Mouse (Mus musculus) brain, adult 2 months (tissue): Measurements from ENCODE around the gene Tsc22d2.
A peak's percentile ranks its signal among the peaks of the same experiment; 100 is the strongest.
"Not testable (repeated sequence)": the region's sequence is repeated elsewhere in the genome, so short reads cannot be mapped to it uniquely, and the experiment has no call there.

Experiments
- DNase-seq: peaks from one replicate; pipeline ENCODE4 v3.0.0; 2011; ENCODE audit warnings: low read depth, low spot score

Tsc22d2 gene

DNA sequence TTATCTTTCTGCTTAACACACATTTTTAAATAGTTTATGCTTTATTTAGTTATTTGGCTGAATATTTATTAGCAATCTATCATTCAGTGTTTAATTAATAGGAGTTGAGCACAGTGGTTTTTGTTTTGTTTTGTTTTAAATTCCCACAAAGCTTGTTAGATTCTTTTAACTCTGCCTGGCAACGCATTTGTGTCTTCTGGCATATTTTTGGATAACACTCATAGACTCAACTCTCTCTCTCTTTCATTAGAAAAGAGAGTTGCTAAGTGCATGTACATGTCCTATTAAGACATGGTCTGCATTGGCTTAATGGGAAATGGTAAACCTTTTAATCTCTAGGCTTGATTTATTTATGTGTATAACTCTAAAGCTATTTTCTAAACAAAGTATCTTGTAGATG is 14.3 kb downstream of the Tsc22d2 start:
- DNase-seq = no peak

GRCm38 (mm10) chr3:58434414-58434813 is 19.9 kb downstream of the Tsc22d2 start:
- DNase-seq = no peak

DNA sequence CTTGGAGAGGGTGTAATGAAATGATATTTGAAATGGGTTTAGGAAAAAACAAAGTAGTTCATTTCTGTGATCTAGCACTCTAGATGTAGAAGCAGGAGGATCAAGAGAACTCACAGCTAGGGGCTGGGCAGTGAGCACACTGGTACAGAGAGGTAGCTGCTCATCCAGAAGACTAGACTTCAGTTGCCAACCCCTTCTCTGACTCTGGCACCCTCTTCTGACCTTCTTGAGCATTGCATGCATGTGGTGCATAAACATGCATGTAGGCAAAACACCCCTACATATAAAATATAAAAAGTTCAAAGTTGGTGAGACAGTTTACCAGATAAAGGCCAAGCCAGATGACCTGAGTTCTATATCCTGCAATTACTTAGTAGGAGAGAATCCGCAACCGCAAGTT is 33.7 kb downstream of the Tsc22d2 start:
- peak; percentile 15 for DNase-seq

DNA sequence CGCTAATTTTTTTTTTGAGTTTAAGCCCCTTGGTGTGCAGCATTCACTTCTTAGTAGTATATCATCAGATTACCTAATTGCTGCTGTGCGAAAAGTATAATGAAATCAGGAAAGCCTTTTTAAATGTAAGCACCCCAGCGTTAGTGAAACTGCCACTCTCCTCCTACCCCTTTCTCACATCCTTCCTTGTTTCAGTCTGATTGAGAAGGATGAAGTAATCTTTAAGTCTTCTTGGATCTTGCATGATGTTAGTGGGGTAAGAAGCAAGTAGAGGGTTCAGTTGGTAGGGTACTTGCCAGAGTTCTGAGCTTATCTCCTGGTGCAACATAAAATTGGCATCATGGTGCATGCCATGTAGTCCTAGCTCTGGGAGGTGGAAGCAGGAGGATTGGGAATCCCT is 35.0 kb downstream of the Tsc22d2 start:
- no peak for DNase-seq

- no peak for DNase-seq
Measured at GRCm38 (mm10) chr3:58454414-58455205, 40.1 kb downstream of the Tsc22d2 start.

DNA sequence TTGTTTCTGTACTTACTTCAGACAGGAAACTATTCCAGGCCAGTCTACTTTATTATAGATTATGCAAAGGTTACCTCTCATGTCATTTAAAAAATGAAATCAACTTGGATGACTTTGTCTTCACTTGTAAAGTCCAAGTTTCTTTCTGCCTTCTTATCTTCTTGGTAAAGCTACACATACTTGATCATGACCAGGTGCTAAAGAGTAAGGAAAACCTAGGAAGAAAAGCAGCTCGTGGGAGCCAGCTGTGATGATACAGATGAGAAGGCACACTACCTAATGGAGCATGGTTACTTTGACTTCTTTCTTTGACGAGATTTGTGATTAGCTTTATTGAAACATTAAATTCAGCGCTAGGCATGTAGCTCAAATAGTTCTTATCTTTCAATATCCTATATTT is 40.7 kb downstream of the Tsc22d2 start:
- DNase-seq = no peak

GRCm38 (mm10) chr3:58469655-58470437 is 55.3 kb downstream of the Tsc22d2 start:
- DNase-seq = peak; percentile 16

GRCm38 (mm10) chr3:58475298-58475697 is 60.8 kb downstream of the Tsc22d2 start:
- not testable (repeated sequence) for DNase-seq

DNA sequence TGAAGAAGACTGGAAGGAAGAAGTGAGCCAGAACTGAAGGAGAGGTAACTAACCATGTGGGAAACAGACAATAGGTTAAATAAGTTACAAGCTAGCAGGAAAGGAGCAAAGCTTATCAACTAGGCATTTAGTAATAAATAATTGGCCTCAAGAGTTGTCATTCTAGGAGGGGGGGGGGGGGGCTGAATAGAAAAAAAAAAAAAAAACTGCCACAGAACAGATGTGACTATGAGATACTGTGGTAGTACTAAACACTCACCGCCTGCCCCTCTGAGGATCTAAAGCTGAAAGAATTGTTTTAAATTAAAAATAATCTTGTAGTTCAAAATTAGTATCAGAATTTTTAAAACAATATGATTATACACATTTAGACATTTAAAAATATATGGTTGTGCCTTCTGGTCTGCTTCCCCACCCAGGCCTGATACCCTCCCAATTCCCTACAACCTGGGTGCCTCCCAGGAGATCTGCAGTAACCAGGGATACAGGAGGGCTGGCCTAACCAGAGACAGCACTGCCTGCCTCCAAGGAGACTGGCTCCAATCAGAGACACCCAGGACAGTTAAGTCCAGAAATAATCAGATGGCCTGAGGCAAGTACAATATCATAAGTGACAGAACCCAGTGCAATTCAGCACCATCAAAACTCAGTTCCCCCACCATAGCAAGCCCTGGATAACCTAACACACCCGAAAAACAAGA is 64.4 kb downstream of the Tsc22d2 start:
- DNase-seq = no peak

DNA sequence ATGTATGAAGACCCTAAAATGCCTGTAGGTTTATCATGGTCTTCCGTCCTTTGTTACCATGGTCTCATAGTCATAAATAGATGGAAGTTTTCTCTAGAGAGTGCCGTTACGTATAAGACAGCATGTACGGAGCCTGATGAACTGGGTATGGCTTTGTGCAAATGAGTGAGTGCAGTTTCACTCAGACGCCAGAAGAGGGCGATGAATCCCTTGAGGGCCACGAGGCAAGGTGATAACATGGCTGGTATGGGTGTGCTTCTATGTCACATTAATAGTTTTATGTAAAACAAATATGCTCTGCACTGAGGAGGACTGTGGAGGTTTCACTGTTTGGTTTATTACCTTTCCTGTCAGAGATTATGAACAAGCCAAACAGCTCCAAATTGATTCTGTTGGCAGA is 71.4 kb downstream of the Tsc22d2 start:
- DNase-seq = no peak

DNA sequence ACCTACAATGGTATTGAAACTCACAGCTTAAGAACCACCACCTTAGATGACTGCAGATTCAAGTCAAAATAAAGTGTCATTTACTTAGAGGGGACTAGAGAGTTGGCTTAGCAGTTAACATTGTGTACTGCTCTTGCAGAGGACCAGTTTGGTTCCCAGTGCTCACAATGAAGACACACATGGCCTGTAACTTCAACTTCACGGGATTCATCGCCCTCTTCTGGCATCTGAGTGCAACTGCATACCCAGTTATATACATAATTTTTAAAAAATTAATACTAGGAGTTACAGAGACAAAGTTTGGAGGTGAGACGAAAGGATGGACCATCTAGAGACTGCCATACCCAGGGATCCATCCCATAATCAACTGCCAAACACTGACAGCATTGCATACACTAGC is 72.6 kb downstream of the Tsc22d2 start:
- no peak for DNase-seq

DNA sequence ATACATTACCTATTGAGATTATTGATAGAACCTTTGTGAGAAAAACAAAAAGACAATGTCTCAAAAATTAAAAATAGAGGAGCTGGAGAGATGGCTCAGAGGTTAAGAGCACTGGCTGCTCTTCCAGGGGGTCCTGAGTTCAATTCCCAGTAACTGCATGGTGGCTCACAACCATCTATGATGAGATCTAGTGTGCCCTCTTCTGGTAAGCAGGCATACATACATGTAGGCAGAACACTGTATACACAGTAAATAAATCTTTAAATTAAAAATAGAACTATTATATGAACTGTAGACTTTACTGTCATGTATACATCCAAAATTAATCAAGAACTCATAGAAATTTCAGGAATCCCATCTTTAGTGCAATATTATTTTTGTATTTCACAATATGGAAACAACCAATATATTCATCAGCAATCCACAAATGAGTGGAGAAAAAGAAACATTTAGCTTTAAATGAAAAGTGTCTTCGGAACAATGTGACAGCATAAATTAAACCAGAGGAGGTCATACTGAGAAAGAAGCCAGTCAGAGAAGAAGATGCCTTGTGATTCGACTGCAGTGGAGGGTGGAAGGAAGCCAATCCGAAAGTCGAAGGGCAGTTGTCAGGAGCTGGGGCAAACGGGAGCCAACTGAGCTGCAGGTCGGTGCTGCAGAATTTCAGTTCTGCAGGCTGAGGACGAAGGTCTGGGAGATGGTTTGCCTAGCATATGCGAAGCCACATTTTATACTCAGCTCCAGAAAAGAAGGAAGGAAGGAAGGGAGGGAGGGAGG is 73.7 kb downstream of the Tsc22d2 start:
- DNase-seq = peak; percentile 25

DNA sequence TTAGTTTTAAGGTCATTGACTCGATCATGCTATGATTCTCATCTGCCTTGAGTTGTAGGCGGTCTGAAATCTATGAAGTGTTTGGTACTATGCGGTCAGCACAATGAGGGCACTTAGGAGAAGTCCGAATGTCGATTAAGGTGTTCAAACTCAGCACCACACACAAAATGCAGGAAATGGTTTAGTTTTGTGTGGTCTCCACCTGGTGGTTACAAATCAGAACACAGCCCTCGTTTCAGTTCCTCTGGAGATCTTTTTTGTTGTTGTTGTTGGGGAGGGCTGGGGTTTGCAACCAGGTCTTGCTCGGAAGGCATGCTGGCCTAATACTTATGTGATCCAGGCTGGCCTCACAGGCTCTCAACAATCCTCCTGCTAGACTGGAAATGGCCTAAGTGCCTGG is 76.3 kb downstream of the Tsc22d2 start:
- peak; percentile 54 for DNase-seq

- DNase-seq = peak; percentile 80
Measured at GRCm38 (mm10) chr3:58493621-58494020, 79.1 kb downstream of the Tsc22d2 start.

DNA sequence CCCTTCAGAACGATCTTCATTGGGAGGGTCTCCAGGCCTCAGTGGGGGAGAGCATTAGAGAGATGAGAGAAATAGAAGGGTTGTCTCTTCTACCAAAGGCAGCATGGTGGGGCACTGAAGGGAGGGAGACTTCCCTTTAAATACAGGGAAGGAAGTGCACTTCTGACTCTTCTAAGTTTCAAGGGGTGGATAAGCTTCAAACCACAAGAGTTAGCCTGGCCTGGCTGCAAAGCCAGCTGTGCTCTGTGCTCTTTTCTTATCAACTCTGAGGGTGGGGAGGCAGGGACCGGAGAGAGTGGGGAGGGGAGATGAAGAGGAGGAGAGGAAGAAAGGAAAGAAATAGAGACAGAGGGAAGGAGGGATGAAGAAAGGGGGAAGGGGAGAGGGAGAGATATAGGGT is 87.4 kb downstream of the Tsc22d2 start:
- no peak for DNase-seq

DNA sequence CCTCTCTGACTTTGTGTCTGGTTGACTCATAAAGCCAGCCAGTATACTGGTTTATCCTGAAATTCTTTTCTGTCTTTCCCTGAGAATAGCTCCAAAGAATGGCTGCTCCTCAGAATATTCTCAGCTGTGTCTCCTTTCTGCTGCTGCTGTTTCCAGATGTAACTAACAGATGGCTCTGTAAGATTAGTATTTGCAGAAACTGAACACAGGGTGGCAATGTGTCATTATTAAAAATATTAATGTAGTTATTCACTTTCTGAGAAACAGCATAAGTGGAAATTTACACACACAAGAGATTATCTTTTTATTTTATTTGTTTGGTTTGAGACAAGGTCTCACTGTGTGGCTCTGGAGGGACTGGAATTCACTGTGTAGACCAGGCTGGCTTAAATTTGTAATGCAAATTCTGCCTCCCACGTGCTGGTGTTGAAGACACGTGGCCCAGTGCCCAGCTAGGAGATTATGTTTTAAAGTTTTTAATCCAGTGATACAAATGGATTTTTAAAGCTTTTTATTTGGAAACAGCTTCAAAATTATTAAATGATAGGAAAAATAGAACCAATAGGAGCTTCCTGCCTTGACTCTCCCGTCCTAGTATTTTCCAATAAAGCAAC is 89.3 kb downstream of the Tsc22d2 start:
- no peak for DNase-seq

- no peak for DNase-seq
Measured at GRCm38 (mm10) chr3:58504676-58505075, 90.2 kb downstream of the Tsc22d2 start.

- DNase-seq = no peak
Measured at GRCm38 (mm10) chr3:58508020-58508750, 93.7 kb downstream of the Tsc22d2 start.

- no peak for DNase-seq
Measured at GRCm38 (mm10) chr3:58511581-58511980, 97.1 kb downstream of the Tsc22d2 start.

- DNase-seq = no peak
Measured at GRCm38 (mm10) chr3:58512740-58513139, 98.2 kb downstream of the Tsc22d2 start.
